Mouse (Mus musculus): Measurements from ENCODE around the gene Unc13a.

GRCm38 (mm10) chr8:71702923-71703322 is 31.4 kb upstream of the Unc13a start:
- TF ChIP-seq POLR2A (IDR thresholded peaks at IDR 0.05; ENCODE audit: borderline replicate concordance, control insufficient read depth, low read depth, low read length) = no peak
- TF ChIP-seq CTCF (IDR thresholded peaks at IDR 0.05; ENCODE audit: control insufficient read depth, insufficient read depth, low read length) = no peak
